Mouse (Mus musculus) T-helper 1 cell (primary cell): Measurements from ENCODE around the gene Zfp697.

Experiments used
- in situ Hi-C: fragments of 300-600 bp; cut with MboI, MseI; formaldehyde crosslinking; loops from one replicate; pipeline ENCODE4 v1.15.1; 2025; ENCODE audit warnings: high pct_unique_total_duplicates

Gene Zfp697

GRCm38 (mm10) chr3:98368776-98369175, 13.5 kb upstream of the Zfp697 start:
- in situ Hi-C loops: no loop called here

GRCm38 (mm10) chr3:98374062-98374719, 8.1 kb upstream of the Zfp697 start:
- in situ Hi-C loops: no loop called here

- in situ Hi-C loops: no loop called here
These were observed 7.3 kb upstream of the Zfp697 start for GRCm38 (mm10) chr3:98374980-98375379.

- in situ Hi-C loops: no loop called here
These were observed 4.0 kb upstream of the Zfp697 start for GRCm38 (mm10) chr3:98378267-98378666.

GRCm38 (mm10) chr3:98379236-98379635, 3.0 kb upstream of the Zfp697 start:
- in situ Hi-C loops: no loop called here

GRCm38 (mm10) chr3:98381677-98382245, 500 bp upstream of the Zfp697 start:
- in situ Hi-C loops: no loop called here

- in situ Hi-C loops: no loop called here
These were observed 946 bp downstream of the Zfp697 start for GRCm38 (mm10) chr3:98383024-98383790.

- in situ Hi-C loops: no loop called here
These were observed 4.8 kb downstream of the Zfp697 start for GRCm38 (mm10) chr3:98387086-98387485.

GRCm38 (mm10) chr3:98387756-98388155, 5.5 kb downstream of the Zfp697 start:
- in situ Hi-C loops: no loop called here

GRCm38 (mm10) chr3:98389305-98389704, 7.0 kb downstream of the Zfp697 start:
- in situ Hi-C loops: no loop called here

- in situ Hi-C loops: loop anchor here (10.0 to 25.0 kb wide), 2 partner anchors 870 to 1467 kb away; partner anchors contain the start of gene Gja8
These were observed 22.1 kb downstream of the Zfp697 start for GRCm38 (mm10) chr3:98404268-98404895.

GRCm38 (mm10) chr3:98405877-98406276, 23.6 kb downstream of the Zfp697 start:
- in situ Hi-C loops: loop anchor here (10.0 to 25.0 kb wide), 2 partner anchors 871 to 1469 kb away; partner anchors contain the start of gene Gja8

- in situ Hi-C loops: loop anchor here (10.0 to 25.0 kb wide), 2 partner anchors 872 to 1469 kb away; partner anchors contain the start of gene Gja8
These were observed 24.4 kb downstream of the Zfp697 start for GRCm38 (mm10) chr3:98406569-98407144.

GRCm38 (mm10) chr3:98407261-98407780, 25.1 kb downstream of the Zfp697 start:
- in situ Hi-C loops: loop anchor here (10.0 to 25.0 kb wide), 2 partner anchors 873 to 1470 kb away; partner anchors contain the start of gene Gja8

- in situ Hi-C loops: loop anchor here (5.0 to 25.0 kb wide), 2 partner anchors 1334 to 1474 kb away; partner anchors contain the start of gene Gja8
These were observed 28.6 kb downstream of the Zfp697 start for GRCm38 (mm10) chr3:98410619-98411580.

- in situ Hi-C loops: loop anchor here (5.0 to 25.0 kb wide), 2 partner anchors 1336 to 1476 kb away; partner anchors contain the start of gene Gja8
These were observed 31.5 kb downstream of the Zfp697 start for GRCm38 (mm10) chr3:98413733-98414132.

GRCm38 (mm10) chr3:98414296-98414695, 32.0 kb downstream of the Zfp697 start:
- in situ Hi-C loops: loop anchor here (5.0 to 25.0 kb wide), 2 partner anchors 1337 to 1477 kb away; partner anchors contain the start of gene Gja8

GRCm38 (mm10) chr3:98416426-98417250, 34.4 kb downstream of the Zfp697 start:
- in situ Hi-C loops: loop anchor here (25.0 kb wide), 1 partner anchor 1479 kb away; the partner anchor contains the start of gene Gja8

GRCm38 (mm10) chr3:98417328-98417727, 35.1 kb downstream of the Zfp697 start:
- in situ Hi-C loops: loop anchor here (25.0 kb wide), 1 partner anchor 1480 kb away; the partner anchor contains the start of gene Gja8
